Mouse (Mus musculus) thymus, adult 2 months (tissue): ENCODE results near the gene Cul7. TPM values are rescaled to one million over a fixed set of nuclear protein-coding genes. Genes with fewer than 3 reads are reported as not detected.

Experiments used
- DNase-seq: peaks from one replicate; pipeline ENCODE4 v3.0.0; 2021
- H3K27ac ChIP-seq: fragments of 200-500 bp; 2 replicates; pipeline ENCODE4 v1.5.1; 2012; ENCODE audit warnings: low read length, control low read depth; ENCODE audit not compliant: control insufficient read depth, insufficient read depth
- H3K27me3 ChIP-seq: fragments of 200-500 bp; 2 replicates; pipeline ENCODE4 v1.6.1; 2012; ENCODE audit warnings: mild to moderate bottlenecking, low read length, moderate library complexity, mixed read lengths; ENCODE audit not compliant: control insufficient read depth, insufficient read depth
- H3K36me3 ChIP-seq: fragments of 200-500 bp; 2 replicates; pipeline ENCODE4 v1.6.1; 2012; ENCODE audit warnings: mild to moderate bottlenecking, low read length, moderate library complexity; ENCODE audit not compliant: control insufficient read depth, insufficient read depth
- H3K4me1 ChIP-seq: fragments of 200-500 bp; replicated peaks from 2 replicates; pipeline ENCODE4 v1.6.1; 2012; ENCODE audit warnings: low read length; ENCODE audit not compliant: control insufficient read depth, insufficient read depth
- H3K4me3 ChIP-seq: fragments of 200-500 bp; 2 replicates; pipeline ENCODE4 v1.5.1; 2012; ENCODE audit warnings: mild to moderate bottlenecking, low read length, control low read depth, moderate library complexity; ENCODE audit not compliant: control insufficient read depth, insufficient read depth
- CTCF ChIP-seq: fragments of 200-500 bp; IDR thresholded peaks from 2 replicates; pipeline ENCODE4 v1.5.1; 2012; ENCODE audit warnings: mild to moderate bottlenecking, control low read depth, low read length, moderate library complexity, borderline replicate concordance; ENCODE audit not compliant: control insufficient read depth, poor library complexity, insufficient read depth; ENCODE audit errors: extremely low read depth
- POLR2A ChIP-seq: fragments of 200-500 bp; IDR thresholded peaks from 2 replicates; pipeline ENCODE4 v1.6.1; 2012; ENCODE audit warnings: mild to moderate bottlenecking, low read length, control low read depth, moderate library complexity; ENCODE audit not compliant: control insufficient read depth, poor library complexity, insufficient read depth; ENCODE audit errors: extremely low read depth
- WGBS: fragments of 180-500 bp; shearing (Covaris S2); methylation state at CpG from one replicate; pipeline ENCODE4 v1.1.7; 2018; 5-methylcytosine and 5-hydroxymethylcytosine counted together
- polyA plus RNA-seq: library from polyadenylated mRNA; depleted of rRNA; stranded (reverse); fragments of >200 nt; gene quantifications from 2 replicates; pipeline ENCODE4 v1.2.3, GENCODE M21; 2012

Cul7 gene
- polyA plus RNA-seq, 1 experiment, result 47.9 TPM

DNA sequence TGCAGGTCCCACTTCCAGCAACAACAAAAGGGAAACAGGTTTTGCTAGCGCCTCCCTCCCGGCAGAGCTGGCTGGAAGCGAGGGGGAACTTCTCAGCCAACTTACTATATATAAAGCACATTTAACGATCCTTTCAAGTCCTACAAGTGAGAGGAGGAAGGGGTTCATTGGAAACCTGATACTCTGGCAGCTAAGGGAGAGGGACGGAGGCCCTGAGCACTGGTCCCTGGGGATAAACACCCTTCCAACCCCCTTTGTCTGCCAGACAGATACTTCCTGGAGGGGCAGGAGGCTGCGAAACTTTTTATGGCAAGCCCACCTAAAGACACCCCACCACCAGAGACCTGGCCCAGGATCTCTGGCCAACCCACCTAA is 31.8 kb upstream of the Cul7 start:
- Histone ChIP-seq H3K4me3 (no peak overlapping the region), H3K36me3 (no peaks in the 10 kb centered on the region), H3K27ac (no peak overlapping the region), H3K27me3 (no peaks in the 10 kb centered on the region), H3K4me1 (peaks cover 8% of the 10 kb centered on the region; the same call in 1 of the 2 replicates)
- WGBS, result 79% methylated on average over 6 of the region's 6 CpGs
- no peak for TF ChIP-seq POLR2A
- TF ChIP-seq CTCF, result no peak
- no peak for DNase-seq

DNA sequence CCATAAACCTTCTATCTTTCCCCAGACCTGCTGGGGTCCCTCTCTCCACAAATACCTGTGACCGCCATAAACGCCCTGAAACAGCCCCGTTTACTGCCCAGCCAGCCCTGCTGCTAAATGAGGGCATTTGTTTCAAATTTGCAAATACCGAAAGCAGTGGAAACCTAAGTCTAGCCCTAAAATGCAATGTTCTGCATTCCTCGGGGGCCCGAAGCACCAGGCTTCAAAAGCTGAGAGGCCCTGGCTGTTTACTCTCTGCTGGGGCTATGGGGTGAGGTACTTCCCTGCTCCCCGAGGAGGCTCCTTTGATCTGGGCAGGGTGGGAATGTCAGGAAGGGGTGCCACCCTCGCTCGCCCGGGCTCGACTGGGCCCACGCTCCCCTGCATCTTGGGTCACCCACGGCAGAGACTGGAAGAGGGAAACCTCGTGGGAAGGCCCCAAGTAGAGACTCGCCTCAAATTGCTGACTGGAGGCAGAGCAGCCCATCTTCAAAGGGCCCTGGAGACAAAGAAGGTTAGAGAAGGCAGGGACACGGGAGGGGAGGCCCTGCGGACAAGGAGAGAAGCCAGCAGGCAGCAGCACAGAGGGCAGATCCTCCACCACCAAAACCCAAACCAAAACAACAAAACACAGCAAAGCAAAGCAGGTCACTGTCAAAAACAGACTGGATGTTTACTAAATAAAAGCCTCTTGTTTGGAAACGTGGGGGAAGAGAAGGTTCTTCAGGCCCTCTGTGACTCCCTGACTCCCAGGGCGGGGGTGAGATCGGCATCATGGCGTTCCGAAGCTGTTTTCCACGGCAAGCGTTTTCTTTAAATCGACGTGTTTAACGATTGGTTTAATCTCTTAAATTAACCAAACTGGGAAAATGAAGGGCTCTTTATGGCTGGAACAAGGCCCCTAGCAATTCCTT is 31.1 kb upstream of the Cul7 start:
- TF ChIP-seq CTCF, result no peak
- no peak for TF ChIP-seq POLR2A
- no peaks in the 10 kb centered on the region for H3K27me3 ChIP-seq
- H3K36me3 ChIP-seq, result no peaks in the 10 kb centered on the region
- 81% methylated on average over 27 of the region's 27 CpGs for WGBS
- H3K4me1 ChIP-seq, result peaks cover 8% of the 10 kb centered on the region; the same call in 1 of the 2 replicates
- no peak overlapping the region for H3K4me3 ChIP-seq
- no peak overlapping the region for H3K27ac ChIP-seq
- no peak for DNase-seq

DNA sequence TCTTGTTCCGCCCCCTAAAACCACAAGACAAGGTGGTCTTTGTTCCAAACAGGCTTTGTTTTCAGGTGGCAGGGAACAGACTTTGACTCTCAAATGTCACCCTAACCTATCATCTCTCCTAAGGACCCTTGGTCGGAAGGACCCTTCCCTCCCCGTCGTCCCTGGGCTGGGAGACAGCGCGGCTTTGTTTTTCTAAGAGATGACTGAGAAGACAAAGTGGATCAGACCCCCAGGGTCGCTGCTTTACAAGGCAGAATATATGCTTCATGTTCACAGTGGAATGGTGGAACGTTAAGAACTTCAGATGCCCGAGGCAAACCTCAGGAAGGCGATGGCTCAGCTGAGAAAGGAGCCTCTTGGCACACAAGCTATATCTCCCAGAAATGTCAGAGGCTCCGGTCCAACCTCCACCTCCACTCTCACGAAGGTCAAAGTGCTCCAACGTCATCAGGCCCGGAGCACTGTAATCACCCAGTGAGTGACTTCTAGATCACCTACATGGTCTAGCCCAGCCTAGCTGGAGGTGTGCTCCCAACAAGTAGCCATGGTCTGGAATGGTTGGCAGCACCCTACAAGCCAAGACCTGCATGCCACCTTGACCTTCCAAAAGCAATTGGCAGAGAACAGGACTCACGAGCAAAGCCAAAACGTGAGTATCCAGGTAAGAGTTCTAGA is 30.3 kb upstream of the Cul7 start:
- H3K27me3 ChIP-seq, result no peaks in the 10 kb centered on the region
- no peak overlapping the region for H3K27ac ChIP-seq
- H3K4me1 ChIP-seq, result peaks cover 8% of the 10 kb centered on the region; the same call in 1 of the 2 replicates
- H3K36me3 ChIP-seq, result no peaks in the 10 kb centered on the region
- WGBS, result 91% methylated on average over 16 of the region's 16 CpGs
- no peak for DNase-seq
- no peak overlapping the region for H3K4me3 ChIP-seq
- no peak for TF ChIP-seq POLR2A
- no peak for TF ChIP-seq CTCF

GRCm38 (mm10) chr17:46621324-46621723 is 28.8 kb upstream of the Cul7 start:
- WGBS, result 92% methylated on average over 15 of the region's 15 CpGs
- H3K27me3 ChIP-seq, result no peaks in the 10 kb centered on the region
- H3K27ac ChIP-seq, result no peak overlapping the region
- H3K4me1 ChIP-seq, result peaks cover 8% of the 10 kb centered on the region; the same call in 1 of the 2 replicates
- no peaks in the 10 kb centered on the region for H3K36me3 ChIP-seq
- H3K4me3 ChIP-seq, result no peak overlapping the region
- TF ChIP-seq CTCF (no peak), POLR2A (no peak)
- DNase-seq, result no peak

DNA sequence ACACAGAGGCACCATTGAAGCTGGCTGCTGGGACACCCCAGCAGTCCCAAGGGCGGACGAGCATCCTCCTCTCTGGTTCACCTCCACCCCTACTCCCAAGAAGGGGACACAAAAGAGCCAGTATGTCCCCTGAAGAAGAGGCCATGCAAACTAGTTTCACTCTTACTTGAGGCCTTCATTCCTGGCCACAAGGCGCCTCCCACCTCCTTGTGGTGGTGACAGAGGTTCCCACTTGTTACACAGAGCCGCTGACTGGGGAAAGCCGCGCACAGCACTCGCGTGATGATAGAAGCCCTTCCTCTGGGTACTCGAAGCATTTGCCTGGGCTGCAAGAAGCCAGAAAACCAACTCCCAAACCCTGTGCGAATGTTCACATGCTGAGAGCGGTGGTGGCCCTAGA is 27.9 kb upstream of the Cul7 start:
- Histone ChIP-seq H3K27ac (no peak overlapping the region), H3K4me1 (peaks cover 8% of the 10 kb centered on the region; the same call in 1 of the 2 replicates), H3K27me3 (no peaks in the 10 kb centered on the region), H3K4me3 (no peak overlapping the region), H3K36me3 (no peaks in the 10 kb centered on the region)
- no peak for DNase-seq
- WGBS, result 19% methylated on average over 11 of the region's 11 CpGs
- TF ChIP-seq POLR2A, result no peak
- no peak for TF ChIP-seq CTCF

- peaks cover 16% of the 10 kb centered on the region for H3K4me1 ChIP-seq
- H3K27ac ChIP-seq, result no peak overlapping the region
- no peak overlapping the region for H3K4me3 ChIP-seq
- no peak for TF ChIP-seq CTCF
- TF ChIP-seq POLR2A, result no peak
- 0 out of 2 replicates have a peak, but pooled peaks cover 2% of the 10 kb centered on the region for H3K27me3 ChIP-seq
- WGBS, result 59% methylated on average over 10 of the region's 10 CpGs
- H3K36me3 ChIP-seq, result no peaks in the 10 kb centered on the region
- DNase-seq, result no peak
Observed at GRCm38 (mm10) chr17:46623819-46624557, 26.1 kb upstream of the Cul7 start.
